Mouse (Mus musculus) midbrain, embryonic 10.5 days (tissue): ENCODE results near the gene Pomp. TPM values are rescaled to one million over a fixed set of nuclear protein-coding genes. Genes with fewer than 3 reads are reported as not detected.

Experiments used
- DNase-seq: peaks from one replicate; pipeline ENCODE4 v3.0.0-alpha.2; 2017; ENCODE audit warnings: low spot score
- H3K27ac ChIP-seq: fragments of 300-500 bp; sonication (generic); replicated peaks from 2 replicates; pipeline ENCODE4 v1.5.1; 2016; ENCODE audit warnings: mild to moderate bottlenecking
- H3K27me3 ChIP-seq: fragments of 300-500 bp; sonication (generic); 2 replicates; pipeline ENCODE4 v1.6.1; 2016; ENCODE audit warnings: low read depth, mild to moderate bottlenecking; ENCODE audit not compliant: poor library complexity, severe bottlenecking
- H3K36me3 ChIP-seq: fragments of 300-500 bp; sonication (generic); 2 replicates; pipeline ENCODE4 v1.6.1; 2016; ENCODE audit warnings: mild to moderate bottlenecking, moderate library complexity
- H3K4me1 ChIP-seq: fragments of 300-500 bp; sonication (generic); 2 replicates; pipeline ENCODE4 v1.6.1; 2016
- H3K4me3 ChIP-seq: fragments of 300-500 bp; sonication (generic); 2 replicates; pipeline ENCODE4 v1.5.1; 2016; ENCODE audit warnings: mild to moderate bottlenecking, moderate library complexity
- H3K9me3 ChIP-seq: fragments of 300-500 bp; sonication (generic); replicated peaks from 2 replicates; pipeline ENCODE4 v1.6.1; 2016; ENCODE audit warnings: mild to moderate bottlenecking
- WGBS: fragments of 180-500 bp; shearing (Covaris S2); methylation state at CpG from one replicate; pipeline ENCODE4 v1.1.7; 2016; 5-methylcytosine and 5-hydroxymethylcytosine counted together
- polyA plus RNA-seq: library from polyadenylated mRNA; unstranded; fragments of >200 nt; fragmentation: Nextera tagmentation; extraction: Ambion mirVana; gene quantifications from 2 replicates; pipeline ENCODE4 v1.2.1, GENCODE M21; 2016

Pomp gene
- polyA plus RNA-seq, 1 experiment from 2014 or later = 557 TPM

DNA sequence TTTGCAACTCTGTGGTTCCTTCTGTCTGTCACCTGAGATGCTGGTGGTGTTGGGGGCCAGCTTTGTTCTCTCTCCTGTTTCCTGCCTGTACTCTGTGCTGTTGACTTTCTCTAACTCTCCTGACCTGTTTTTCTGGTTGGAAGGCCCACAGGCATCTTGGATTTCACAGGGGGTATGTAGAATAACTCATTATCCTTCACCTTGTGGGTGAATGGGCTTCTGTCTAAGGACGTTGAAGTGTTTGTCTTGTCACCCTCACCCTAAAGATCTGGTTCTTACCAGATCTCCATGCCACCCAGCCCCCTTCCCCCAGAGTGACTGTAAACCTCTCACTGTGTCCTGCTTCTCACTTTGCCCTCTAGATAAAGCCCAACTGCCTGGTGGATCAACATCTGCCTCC, 10.0 kb downstream of the Pomp start:
- 100% methylated on average over 1 of the region's 1 CpGs for WGBS
- Histone ChIP-seq H3K9me3 (no peaks in the 10 kb centered on the region), H3K27ac (no peak overlapping the region), H3K4me1 (no peaks in the 10 kb centered on the region), H3K27me3 (no peaks in the 10 kb centered on the region), H3K36me3 (peaks cover 100% of the 10 kb centered on the region), H3K4me3 (no peak overlapping the region)
- no peak for DNase-seq

DNA sequence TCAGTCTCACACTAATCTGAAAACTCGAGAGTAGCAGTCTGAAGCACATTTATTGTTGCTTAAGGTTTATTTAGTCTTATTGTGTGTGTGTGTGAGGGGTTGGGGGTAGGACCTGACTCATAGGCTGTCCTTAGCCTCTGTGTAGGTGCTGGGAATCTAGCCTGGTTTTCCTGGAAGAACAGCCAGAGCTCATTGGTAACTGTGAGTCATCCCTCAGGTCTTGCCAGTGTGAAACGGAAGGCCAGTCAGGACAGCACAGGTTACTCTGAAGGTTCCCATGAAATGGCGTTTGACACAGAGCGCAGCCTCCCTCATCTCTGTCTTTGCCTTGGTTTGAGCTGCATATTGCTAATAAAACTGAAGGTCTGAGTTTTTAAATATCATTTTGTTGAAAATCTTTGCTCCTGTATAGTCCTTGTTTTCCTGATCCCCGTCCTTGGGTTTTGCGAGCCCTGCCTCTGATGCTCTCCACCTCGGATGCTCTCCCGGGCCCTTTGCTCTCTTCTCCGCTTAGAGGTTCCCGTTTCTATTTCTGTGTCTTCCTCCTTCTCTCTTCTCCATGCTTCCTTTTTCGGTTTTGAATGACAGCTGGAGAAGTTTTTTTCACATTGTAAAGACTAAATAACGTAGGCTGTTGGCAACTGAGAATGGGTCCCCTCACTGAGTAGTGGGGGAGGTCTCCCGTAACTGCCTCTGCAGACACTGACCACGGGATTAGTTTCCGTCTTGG, 11.0 kb downstream of the Pomp start:
- no peaks in the 10 kb centered on the region for H3K27me3 ChIP-seq
- H3K9me3 ChIP-seq = no peaks in the 10 kb centered on the region
- WGBS = 96% methylated on average over 15 of the region's 15 CpGs
- DNase-seq = no peak
- H3K36me3 ChIP-seq = peaks cover 100% of the 10 kb centered on the region
- no peak overlapping the region for H3K27ac ChIP-seq
- H3K4me3 ChIP-seq = no peak overlapping the region
- H3K4me1 ChIP-seq = no peaks in the 10 kb centered on the region

DNA sequence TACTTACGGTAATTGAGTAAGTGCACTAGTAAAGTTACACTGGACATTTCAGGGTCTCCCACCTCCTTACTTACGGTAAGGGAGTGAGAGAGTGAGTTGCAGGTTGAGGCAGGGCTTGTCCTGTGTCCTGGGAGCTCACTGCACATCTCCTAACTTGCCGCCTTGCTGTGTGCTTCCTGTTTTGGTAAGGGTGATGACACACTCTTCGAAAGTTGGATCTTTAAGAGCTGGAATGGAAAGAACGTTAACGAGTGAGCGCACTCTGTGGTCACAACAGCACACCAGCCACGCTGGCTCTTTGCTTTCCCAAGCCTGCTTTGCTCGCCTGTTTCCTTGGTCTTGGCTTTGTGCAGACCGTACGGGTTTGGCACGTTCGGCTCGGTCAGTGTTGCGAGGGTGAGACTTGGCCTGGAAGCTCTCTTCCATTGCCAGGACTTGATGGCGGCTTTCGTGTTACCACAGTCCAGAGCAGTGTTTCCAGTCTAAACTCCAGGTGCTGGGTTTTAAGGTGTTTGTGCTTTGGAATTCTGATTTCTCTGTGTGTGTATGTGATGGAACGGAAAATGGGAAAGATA, 14.3 kb downstream of the Pomp start:
- H3K4me3 ChIP-seq = no peak overlapping the region
- H3K27me3 ChIP-seq = no peaks in the 10 kb centered on the region
- H3K27ac ChIP-seq = no peak overlapping the region
- WGBS = 95% methylated on average over 18 of the region's 18 CpGs
- DNase-seq = no peak
- no peaks in the 10 kb centered on the region for H3K9me3 ChIP-seq
- no peaks in the 10 kb centered on the region for H3K4me1 ChIP-seq
- H3K36me3 ChIP-seq = peaks cover 99% of the 10 kb centered on the region

DNA sequence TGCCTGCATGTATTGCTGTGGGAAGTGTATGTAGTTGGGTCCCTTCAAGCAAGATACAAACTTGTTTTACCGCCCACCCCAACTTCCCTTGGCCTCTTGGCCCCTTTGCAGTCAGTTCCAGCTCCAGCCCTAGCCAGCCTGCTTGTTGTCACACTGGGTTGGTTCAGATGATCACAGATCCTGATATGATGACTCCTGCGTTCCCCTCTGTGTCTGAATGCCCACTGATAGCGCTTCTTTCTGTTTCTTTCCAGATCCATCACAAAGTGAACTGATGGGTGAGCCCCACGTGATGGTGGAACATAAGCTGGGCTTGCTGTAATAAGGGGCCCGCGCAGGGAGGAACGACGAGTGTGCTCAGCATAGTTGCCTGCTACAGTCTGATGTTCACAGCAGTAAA, 14.9 kb downstream of the Pomp start:
- 94% methylated on average over 8 of the region's 8 CpGs for WGBS
- DNase-seq = no peak

DNA sequence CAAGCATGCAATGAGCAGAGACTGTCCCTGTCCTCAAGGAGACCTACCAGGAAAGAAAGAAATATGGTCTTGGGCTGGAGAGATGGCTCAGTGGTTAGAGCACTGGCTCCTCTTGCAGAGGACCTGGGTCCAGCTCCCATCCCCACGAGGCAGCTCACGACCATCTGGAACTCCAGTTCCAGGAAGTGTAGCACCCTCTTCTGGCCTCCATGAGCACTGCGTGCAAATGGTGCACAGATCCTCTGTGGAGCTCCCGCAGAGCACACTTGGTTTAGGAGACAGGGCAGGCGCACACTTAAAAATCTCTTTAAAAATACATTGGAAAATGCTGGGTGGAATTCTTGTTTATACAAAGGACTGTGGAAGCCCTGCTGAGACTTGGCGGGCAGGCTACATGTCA, 17.3 kb downstream of the Pomp start:
- no peak for DNase-seq

More for the DNA sequence above, 14.9 kb downstream of the Pomp start:
- Histone ChIP-seq H3K36me3 (peaks cover 99% of the 10 kb centered on the region), H3K4me3 (no peak overlapping the region), H3K27me3 (no peaks in the 10 kb centered on the region), H3K27ac (no peak overlapping the region), H3K9me3 (no peaks in the 10 kb centered on the region), H3K4me1 (no peaks in the 10 kb centered on the region)

DNA sequence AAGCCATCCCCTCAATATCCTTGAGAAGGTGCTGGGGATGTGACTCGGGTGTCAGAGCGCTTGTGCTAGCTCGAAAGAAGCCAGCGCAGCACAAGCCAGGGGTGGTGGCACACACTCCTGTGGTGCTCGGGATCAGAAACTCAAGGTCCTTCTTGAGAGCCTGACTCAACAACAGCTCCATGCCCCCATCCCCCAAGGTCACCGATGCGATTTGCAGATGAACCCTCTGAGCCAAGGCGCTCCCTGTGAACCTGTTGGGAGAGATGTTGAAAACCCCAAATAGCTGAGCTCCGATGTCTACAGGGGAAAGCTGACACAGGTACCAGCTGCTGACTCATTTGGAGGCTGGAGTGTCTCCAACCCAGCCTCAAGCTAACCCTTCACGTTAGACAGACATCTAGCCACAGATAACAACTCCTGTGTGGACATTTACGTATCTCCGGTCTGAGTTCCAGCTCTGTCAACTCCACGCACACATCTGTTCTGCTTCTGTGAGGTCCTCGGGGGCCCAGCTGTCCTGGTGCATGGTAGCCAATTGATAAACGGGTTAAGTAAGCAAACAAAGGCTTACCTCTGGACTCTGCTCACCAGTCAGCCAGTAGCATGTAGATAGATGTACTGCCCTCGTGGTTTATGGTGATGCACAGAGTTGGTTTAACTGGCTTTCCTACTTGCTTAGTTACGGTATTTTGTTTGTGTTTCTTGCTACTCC, 19.9 kb downstream of the Pomp start:
- DNase-seq = no peak
- Histone ChIP-seq H3K27ac (no peak overlapping the region), H3K4me3 (no peak overlapping the region), H3K4me1 (no peaks in the 10 kb centered on the region), H3K36me3 (peaks cover 78% of the 10 kb centered on the region), H3K9me3 (no peaks in the 10 kb centered on the region), H3K27me3 (no peaks in the 10 kb centered on the region)
- WGBS = 91% methylated on average over 17 of the region's 17 CpGs

More for the DNA sequence above, 17.3 kb downstream of the Pomp start:
- Histone ChIP-seq H3K4me1 (no peaks in the 10 kb centered on the region), H3K27me3 (no peaks in the 10 kb centered on the region), H3K36me3 (peaks cover 97% of the 10 kb centered on the region), H3K4me3 (no peak overlapping the region), H3K9me3 (no peaks in the 10 kb centered on the region), H3K27ac (no peak overlapping the region)
- 87% methylated on average over 6 of the region's 6 CpGs for WGBS

- DNase-seq = no peak
- H3K27ac ChIP-seq = no peak overlapping the region
- H3K27me3 ChIP-seq = no peaks in the 10 kb centered on the region
- peaks cover 46% of the 10 kb centered on the region for H3K36me3 ChIP-seq
- H3K4me1 ChIP-seq = no peaks in the 10 kb centered on the region
- H3K4me3 ChIP-seq = no peak overlapping the region
- WGBS = 91% methylated on average over 6 of the region's 6 CpGs
- no peaks in the 10 kb centered on the region for H3K9me3 ChIP-seq
These were observed 23.3 kb downstream of the Pomp start for GRCm38 (mm10) chr5:147883581-147883980.

DNA sequence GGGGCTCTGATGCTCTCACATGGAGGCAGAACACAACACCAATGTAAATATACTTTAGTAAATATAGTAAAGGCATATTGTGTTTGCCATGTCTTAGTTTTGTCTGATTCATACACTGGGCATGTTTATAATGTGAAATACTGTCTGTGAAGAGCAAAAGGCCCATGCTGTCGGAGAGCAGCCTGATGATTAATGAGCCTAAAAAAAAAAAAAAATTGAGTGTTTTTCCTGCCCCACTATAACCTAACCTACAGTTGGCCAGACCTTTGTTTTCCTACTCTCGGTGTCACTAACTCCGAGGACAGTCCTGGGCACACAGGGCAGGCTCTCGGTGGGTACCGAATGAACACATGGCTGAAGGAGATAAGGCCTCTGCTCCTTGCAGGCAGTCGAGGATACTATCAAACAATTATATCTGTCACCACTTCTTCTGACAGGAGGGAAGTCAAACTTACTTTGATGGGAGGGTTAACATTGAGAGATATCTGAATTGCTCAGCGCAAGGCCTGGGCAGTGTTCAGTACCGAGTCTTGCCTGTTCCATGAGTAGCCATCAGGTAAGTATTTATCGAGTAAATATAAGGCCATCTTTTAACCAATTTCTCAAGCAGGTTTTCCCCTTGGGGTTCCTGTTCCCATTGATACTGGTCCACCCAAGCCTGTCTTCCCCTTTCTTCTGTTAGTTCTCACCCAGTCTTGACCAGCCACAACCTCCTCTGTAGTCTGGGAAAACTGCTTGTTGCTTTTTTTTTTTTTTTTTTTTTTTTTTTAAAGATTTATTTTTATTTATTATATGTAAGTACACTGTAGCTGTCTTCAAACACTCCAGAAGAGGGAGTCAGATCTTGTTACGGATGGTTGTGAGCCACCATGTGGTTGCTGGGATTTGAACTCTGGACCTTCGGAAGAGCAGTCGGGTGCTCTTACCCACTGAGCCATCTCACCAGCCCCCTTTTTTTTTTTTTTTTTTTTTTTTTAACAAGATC, 28.3 kb downstream of the Pomp start:
- no peak overlapping the region for H3K4me3 ChIP-seq
- 85% methylated on average over 10 of the region's 12 CpGs for WGBS
- peaks cover 9% of the 10 kb centered on the region for H3K4me1 ChIP-seq
- H3K27me3 ChIP-seq = peaks cover 20% of the 10 kb centered on the region
- no peak for DNase-seq
- peaks cover 7% of the 10 kb centered on the region for H3K36me3 ChIP-seq
- H3K27ac ChIP-seq = no peak overlapping the region
- no peaks in the 10 kb centered on the region for H3K9me3 ChIP-seq

DNA sequence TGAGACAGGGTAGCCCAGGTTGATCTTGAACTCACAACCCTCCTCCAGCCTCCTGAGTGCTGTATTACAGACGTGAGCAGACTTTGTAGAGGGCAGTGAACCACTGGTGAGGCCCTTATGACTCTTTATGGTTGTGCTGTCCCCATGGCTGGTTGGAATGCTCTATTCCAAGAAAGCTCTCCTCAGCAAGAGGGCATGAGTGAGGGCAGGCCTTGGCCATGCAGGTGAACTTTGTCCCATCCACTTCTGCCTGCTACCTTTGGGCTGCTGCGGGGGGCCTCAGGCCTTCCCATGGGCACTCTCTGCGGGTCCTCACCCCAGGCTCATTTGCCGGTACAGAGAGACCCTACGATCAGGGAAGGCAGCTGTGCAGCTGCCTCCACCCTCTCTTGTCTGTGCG, 32.5 kb downstream of the Pomp start:
- no peak overlapping the region for H3K27ac ChIP-seq
- no peaks in the 10 kb centered on the region for H3K9me3 ChIP-seq
- H3K27me3 ChIP-seq = peaks cover 37% of the 10 kb centered on the region
- no peaks in the 10 kb centered on the region for H3K36me3 ChIP-seq
- peak overlapping the region; percentile 18; the same call in 1 of the 2 replicates for H3K4me3 ChIP-seq
- peaks cover 24% of the 10 kb centered on the region for H3K4me1 ChIP-seq
- WGBS = 25% methylated on average over 6 of the region's 6 CpGs
- DNase-seq = no peak

DNA sequence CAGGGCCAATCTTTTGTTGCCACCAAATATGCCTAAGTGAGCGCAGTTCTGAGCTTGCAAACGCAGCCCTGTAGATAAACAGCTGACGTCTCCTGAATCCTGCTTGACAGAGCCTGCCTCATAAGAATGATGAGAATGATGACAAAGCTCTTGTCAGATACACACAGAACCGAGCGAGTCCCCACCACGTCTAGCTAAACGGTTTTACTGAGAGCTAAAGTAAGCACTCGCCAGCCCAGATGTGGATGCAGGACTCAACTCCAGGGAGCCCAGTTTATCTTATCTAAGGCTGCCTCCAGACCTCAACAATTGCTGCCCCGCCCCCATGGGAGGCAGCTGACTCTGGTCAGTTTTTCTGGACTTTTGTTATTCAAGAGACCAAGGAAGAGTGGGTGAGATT, 32.9 kb downstream of the Pomp start:
- no peak overlapping the region for H3K27ac ChIP-seq
- 6% methylated on average over 9 of the region's 9 CpGs for WGBS
- no peaks in the 10 kb centered on the region for H3K9me3 ChIP-seq
- H3K4me1 ChIP-seq = peaks cover 24% of the 10 kb centered on the region
- H3K27me3 ChIP-seq = peaks cover 37% of the 10 kb centered on the region
- H3K36me3 ChIP-seq = no peaks in the 10 kb centered on the region
- H3K4me3 ChIP-seq = peak overlapping the region; percentile 70; the same call in 1 of the 2 replicates
- DNase-seq = no peak

DNA sequence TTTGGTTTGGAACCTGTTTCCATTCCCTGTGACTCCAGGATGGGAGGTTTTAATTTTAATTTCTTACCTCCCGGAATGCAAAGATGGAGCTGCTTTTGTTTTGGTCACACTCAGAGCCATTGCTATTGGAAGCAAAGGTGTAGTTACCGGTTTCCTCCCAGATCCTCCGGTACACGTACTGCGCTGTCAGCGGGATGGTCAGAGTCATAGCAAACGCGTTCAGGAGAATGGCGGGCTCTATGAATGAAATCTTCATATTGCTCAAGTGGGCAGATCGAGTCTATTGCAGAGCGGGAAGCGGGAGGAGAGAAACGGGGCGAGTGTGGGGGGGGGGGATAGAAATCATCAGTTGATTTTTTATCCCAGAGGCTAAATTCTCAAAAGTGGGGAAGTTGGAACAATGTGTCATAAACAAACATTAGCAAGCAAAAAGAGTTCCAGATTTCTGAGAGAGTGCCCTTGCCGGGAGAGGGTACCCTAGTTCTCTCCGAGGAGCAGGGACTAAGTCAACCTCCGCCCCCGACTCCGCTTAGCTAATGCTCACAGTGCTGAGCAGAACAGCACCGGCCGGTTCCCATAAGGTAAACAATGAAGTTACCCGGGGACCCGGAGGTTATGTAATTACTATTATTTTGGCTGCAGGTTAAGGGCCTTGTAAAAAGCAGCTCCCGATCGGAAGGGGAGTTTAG, 33.6 kb downstream of the Pomp start:
- Histone ChIP-seq H3K36me3 (no peaks in the 10 kb centered on the region), H3K4me1 (peaks cover 24% of the 10 kb centered on the region), H3K4me3 (peak overlapping the region; percentile 70), H3K27ac (peak overlapping the region; percentile 72), H3K9me3 (no peaks in the 10 kb centered on the region), H3K27me3 (peaks cover 37% of the 10 kb centered on the region)
- 2% methylated on average over 25 of the region's 25 CpGs for WGBS
- no peak for DNase-seq
